8 mouse cellular contexts compared by ENCODE assay signal in the genomic region with DNA sequence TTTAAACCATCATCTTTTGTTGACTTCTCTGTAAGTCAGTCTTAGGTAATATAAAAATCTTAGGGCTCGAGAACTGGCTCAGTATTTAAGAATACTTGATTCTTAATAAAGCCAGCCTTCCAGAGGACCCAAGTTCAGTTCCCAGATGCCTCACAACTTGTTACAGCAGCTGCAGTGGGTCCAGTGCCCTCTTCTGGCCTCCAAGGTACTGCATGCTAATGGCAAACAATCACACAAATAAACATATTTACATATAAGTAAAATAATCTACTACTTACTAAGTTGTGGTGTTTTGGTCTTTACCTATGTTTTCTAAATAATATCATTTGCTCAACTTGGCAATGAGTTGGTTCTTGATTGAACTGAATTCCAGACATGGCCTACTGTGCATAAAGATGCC. TPM values are rescaled to one million over a fixed set of nuclear protein-coding genes. Genes with fewer than 3 reads are reported as not detected.
DNase-seq lines count a peak whose midpoint lies in the region; ATAC-seq lines count a peak whose summit lies in the region.

No protein-coding gene starts in this region.

- H3K9ac ChIP-seq in intestine, embryonic 14.5 days (ENCODE audit: low read length) = no peak overlapping the region
- no peak overlapping the region for H3K9ac ChIP-seq in intestine, embryonic 16.5 days (ENCODE audit: low read depth, low read length)
- H3K9ac ChIP-seq in hindbrain, embryonic 12.5 days = no peak overlapping the region
- H3K9ac ChIP-seq in midbrain, embryonic 14.5 days (replicated peaks; ENCODE audit: low read length) = no peak overlapping the region

- ATAC-seq in intestine, embryonic 14.5 days (replicated peaks; ENCODE audit: low FRiP score, low TSS enrichment, low read depth) = no peak
- no peak for ATAC-seq in intestine, embryonic 16.5 days
- no peak for ATAC-seq in hindbrain, embryonic 12.5 days (ENCODE audit: low FRiP score)
- no peak for ATAC-seq in midbrain, embryonic 14.5 days (ENCODE audit: low FRiP score, low TSS enrichment)

- peak overlapping the region; percentile 94 for H3K4me3 ChIP-seq in intestine, embryonic 14.5 days (ENCODE audit: low read depth, low read length)
- H3K4me3 ChIP-seq in intestine, embryonic 16.5 days (ENCODE audit: low read length) = no peak overlapping the region
- H3K4me3 ChIP-seq in hindbrain, embryonic 12.5 days = peak overlapping the region; percentile 85
- H3K4me3 ChIP-seq in midbrain, embryonic 14.5 days (replicated peaks; ENCODE audit: low read depth, low read length) = peak overlapping the region; percentile 88

- no peaks in the 10 kb centered on the region for H3K27me3 ChIP-seq in intestine, embryonic 14.5 days (replicated peaks; ENCODE audit: control insufficient read depth, insufficient read depth, low read length)
- no peaks in the 10 kb centered on the region for H3K27me3 ChIP-seq in intestine, embryonic 16.5 days (replicated peaks; ENCODE audit: control insufficient read depth, insufficient read depth, low read length)
- H3K27me3 ChIP-seq in hindbrain, embryonic 12.5 days = no peaks in the 10 kb centered on the region
- no peaks in the 10 kb centered on the region for H3K27me3 ChIP-seq in midbrain, embryonic 14.5 days (ENCODE audit: control insufficient read depth, insufficient read depth, low read length)

- no peak overlapping the region for H3K27ac ChIP-seq in intestine, embryonic 14.5 days (ENCODE audit: low read depth)
- H3K27ac ChIP-seq in intestine, embryonic 16.5 days (ENCODE audit: low read length) = no peak overlapping the region
- H3K27ac ChIP-seq in hindbrain, embryonic 12.5 days = no peak overlapping the region
- no peak overlapping the region for H3K27ac ChIP-seq in midbrain, embryonic 14.5 days (replicated peaks; ENCODE audit: low read depth, low read length)

- H3K4me2 ChIP-seq in intestine, embryonic 14.5 days (ENCODE audit: low read length) = peak overlapping the region; percentile 49
- no peak overlapping the region for H3K4me2 ChIP-seq in intestine, embryonic 16.5 days (ENCODE audit: low read depth, low read length)
- H3K4me2 ChIP-seq in hindbrain, embryonic 12.5 days (replicated peaks) = peak overlapping the region; percentile 48
- H3K4me2 ChIP-seq in midbrain, embryonic 14.5 days (ENCODE audit: low read length) = peak overlapping the region; percentile 59

- H3K4me1 ChIP-seq in intestine, embryonic 14.5 days (replicated peaks; ENCODE audit: control insufficient read depth, insufficient read depth, low read length) = peaks cover 8% of the 10 kb centered on the region; the same call in 1 of the 2 replicates
- H3K4me1 ChIP-seq in intestine, embryonic 16.5 days (ENCODE audit: control insufficient read depth, insufficient read depth, low read length) = peaks cover 9% of the 10 kb centered on the region; the same call in 1 of the 2 replicates
- 0 out of 2 replicates have a peak, but pooled peaks cover 5% of the 10 kb centered on the region for H3K4me1 ChIP-seq in hindbrain, embryonic 12.5 days
- peaks cover 15% of the 10 kb centered on the region; the same call in 1 of the 2 replicates for H3K4me1 ChIP-seq in midbrain, embryonic 14.5 days (ENCODE audit: control insufficient read depth, insufficient read depth, low read length)

- 95% methylated on average over 1 of the region's 1 CpGs for WGBS in intestine, embryonic 14.5 days
- WGBS in intestine, embryonic 16.5 days = 95% methylated on average over 1 of the region's 1 CpGs
- 100% methylated on average over 1 of the region's 1 CpGs for WGBS in hindbrain, embryonic 12.5 days
- 94% methylated on average over 1 of the region's 1 CpGs for WGBS in midbrain, embryonic 14.5 days

- H3K36me3 ChIP-seq in intestine, embryonic 14.5 days (ENCODE audit: control insufficient read depth, insufficient read depth, low read length) = peaks cover 48% of the 10 kb centered on the region
- peaks cover 40% of the 10 kb centered on the region for H3K36me3 ChIP-seq in intestine, embryonic 16.5 days (ENCODE audit: control insufficient read depth, insufficient read depth, low read length)
- H3K36me3 ChIP-seq in hindbrain, embryonic 12.5 days = peaks cover 47% of the 10 kb centered on the region
- H3K36me3 ChIP-seq in midbrain, embryonic 14.5 days (ENCODE audit: control insufficient read depth, insufficient read depth, low read length) = peaks cover 48% of the 10 kb centered on the region

- H3K9me3 ChIP-seq in intestine, embryonic 14.5 days (ENCODE audit: control insufficient read depth, low read length) = peaks cover 47% of the 10 kb centered on the region
- peaks cover 23% of the 10 kb centered on the region for H3K9me3 ChIP-seq in intestine, embryonic 16.5 days (ENCODE audit: control insufficient read depth, low read length)
- H3K9me3 ChIP-seq in hindbrain, embryonic 12.5 days (replicated peaks) = peaks cover 35% of the 10 kb centered on the region
- peaks cover 43% of the 10 kb centered on the region for H3K9me3 ChIP-seq in midbrain, embryonic 14.5 days (ENCODE audit: control insufficient read depth, low read length)

- DNase-seq in intestine, embryonic 14.5 days (ENCODE audit: low spot score) = no peak
- DNase-seq in NIH3T3 (ENCODE audit: low read depth) = peak; percentile 31
- DNase-seq in midbrain, embryonic 14.5 days = no peak
- DNase-seq in adrenal gland, adult 2 months = no peak
- no peak for DNase-seq in gastrocnemius, postnatal 25 days
- no peak for DNase-seq in adrenal gland, postnatal 4 days (ENCODE audit: low spot score in 2 of 2)

RNA-seq across cellular contexts. Expression of a gene that starts 1.2 kb away (rescaled TPM):
- polyA plus RNA-seq in intestine, embryonic 14.5 days (2014; fragmentation: Nextera tagmentation; extraction: Ambion mirVana) = 59.9 and 70.7 TPM in 2 replicates
- polyA plus RNA-seq in intestine, embryonic 16.5 days (2015; fragmentation: Nextera tagmentation; extraction: Ambion mirVana) = 43.1 TPM in 2 replicates
- 84.2 and 89.4 TPM in 2 replicates for polyA plus RNA-seq in hindbrain, embryonic 12.5 days (2016; fragmentation: Nextera tagmentation; extraction: Ambion mirVana)
- 94.7 and 108 TPM in 2 replicates for polyA plus RNA-seq in midbrain, embryonic 14.5 days (2014; fragmentation: Nextera tagmentation; extraction: Ambion mirVana)
- 10 to 100 TPM; 19.1 to 22.4 TPM for total RNA-seq in adrenal gland, adult 2 months (2021)
- polyA plus RNA-seq in adrenal gland, adult 2 months (2012; rRNA removed) = 1.3 and 1.6 TPM in 2 replicates
- total RNA-seq in gastrocnemius, postnatal 25 days (2021) = 10 to 100 TPM; 10.7 to 11.5 TPM
- total RNA-seq in adrenal gland, postnatal 4 days (2021) = 10 to 100 TPM; 29.3 to 34.0 TPM

RNA-seq across cellular contexts. Expression of a gene that starts 4.3 kb away (rescaled TPM):
- 11.1 and 12.1 TPM in 2 replicates for polyA plus RNA-seq in intestine, embryonic 14.5 days (2014; fragmentation: Nextera tagmentation; extraction: Ambion mirVana)
- polyA plus RNA-seq in intestine, embryonic 16.5 days (2015; fragmentation: Nextera tagmentation; extraction: Ambion mirVana) = 8.0 and 9.5 TPM in 2 replicates
- polyA plus RNA-seq in hindbrain, embryonic 12.5 days (2016; fragmentation: Nextera tagmentation; extraction: Ambion mirVana) = 18.2 and 18.8 TPM in 2 replicates
- polyA plus RNA-seq in midbrain, embryonic 14.5 days (2014; fragmentation: Nextera tagmentation; extraction: Ambion mirVana) = 17.4 and 22.6 TPM in 2 replicates
- 1 to 10 TPM; 3.9 to 7.4 TPM for total RNA-seq in adrenal gland, adult 2 months (2021)
- 0.46 and 1.1 TPM in 2 replicates for polyA plus RNA-seq in adrenal gland, adult 2 months (2012; rRNA removed)
- total RNA-seq in gastrocnemius, postnatal 25 days (2021) = 1 to 10 TPM; 2.5 to 2.6 TPM
- total RNA-seq in adrenal gland, postnatal 4 days (2021) = 10 to 100 TPM; 11.2 to 11.7 TPM

RNA-seq across cellular contexts. Expression of a gene that starts 53.8 kb away (rescaled TPM):
- not detected in 2 replicates for polyA plus RNA-seq in intestine, embryonic 14.5 days (2014; fragmentation: Nextera tagmentation; extraction: Ambion mirVana)
- not detected in 2 replicates for polyA plus RNA-seq in intestine, embryonic 16.5 days (2015; fragmentation: Nextera tagmentation; extraction: Ambion mirVana)
- not detected in 2 replicates for polyA plus RNA-seq in hindbrain, embryonic 12.5 days (2016; fragmentation: Nextera tagmentation; extraction: Ambion mirVana)
- polyA plus RNA-seq in midbrain, embryonic 14.5 days (2014; fragmentation: Nextera tagmentation; extraction: Ambion mirVana) = not detected in 2 replicates
- total RNA-seq in adrenal gland, adult 2 months (2021) = not detected
- not detected in 2 replicates for polyA plus RNA-seq in adrenal gland, adult 2 months (2012; rRNA removed)
- total RNA-seq in gastrocnemius, postnatal 25 days (2021) = not detected
- not detected for total RNA-seq in adrenal gland, postnatal 4 days (2021)

Comparison
In these comparisons a context has a peak if more than half of its experiments do, and no peak if none do; other contexts are left out.
1. RNA of a gene that starts 1.2 kb away (polyA plus RNA-seq): 94.7 to 108 TPM in midbrain, embryonic 14.5 days, 84.2 to 89.4 TPM in hindbrain, embryonic 12.5 days, 59.9 to 70.7 TPM in intestine, embryonic 14.5 days and 43.1 TPM in intestine, embryonic 16.5 days; 1.3 to 1.6 TPM in adrenal gland, adult 2 months; every median in the first group is over 10 times any median in the second.